Mouse (Mus musculus) kidney, adult 2 months (tissue): ENCODE data around the gene Man2a1. TPM values are rescaled to one million over a fixed set of nuclear protein-coding genes. Genes with fewer than 3 reads are reported as not detected.
A peak's percentile ranks its signal among the peaks of the same experiment; 100 is the strongest.

Experiments used
- DNase-seq: peaks from one replicate; pipeline ENCODE4 v3.0.0; 2021
- H3K27ac ChIP-seq: fragments of 200-500 bp; 2 replicates; pipeline ENCODE4 v1.5.1; 2012; ENCODE audit warnings: low read depth, low read length, control low read depth, inconsistent platforms; ENCODE audit not compliant: insufficient read depth
- H3K27me3 ChIP-seq: fragments of 200-500 bp; replicated peaks from 2 replicates; pipeline ENCODE4 v1.6.1; 2012; ENCODE audit warnings: mild to moderate bottlenecking, moderate library complexity, low read length, inconsistent platforms; ENCODE audit not compliant: control insufficient read depth, insufficient read depth
- H3K36me3 ChIP-seq: fragments of 200-500 bp; 2 replicates; pipeline ENCODE4 v1.6.1; 2012; ENCODE audit warnings: mild to moderate bottlenecking, moderate library complexity, low read length, inconsistent platforms; ENCODE audit not compliant: control insufficient read depth, insufficient read depth
- H3K4me1 ChIP-seq: fragments of 200-500 bp; 2 replicates; pipeline ENCODE4 v1.6.1; 2011; ENCODE audit warnings: low read length; ENCODE audit not compliant: control insufficient read depth, insufficient read depth
- H3K4me3 ChIP-seq: fragments of 200-500 bp; 2 replicates; pipeline ENCODE4 v1.5.1; 2011; ENCODE audit warnings: mild to moderate bottlenecking, low read depth, low read length, control low read depth; ENCODE audit not compliant: insufficient read depth
- CTCF ChIP-seq: fragments of 200-500 bp; conservative IDR thresholded peaks from 2 replicates; pipeline ENCODE4 v1.5.1; 2011; ENCODE audit warnings: low read depth, mild to moderate bottlenecking, control low read depth, low read length, moderate library complexity, mixed read lengths; ENCODE audit not compliant: insufficient read depth, insufficient read length
- POLR2A ChIP-seq: fragments of 200-500 bp; IDR thresholded peaks from one replicate; pipeline ENCODE4 v1.6.1; 2011; ENCODE audit warnings: low read depth, low read length, control low read depth
- WGBS: fragments of 180-500 bp; shearing (Covaris S2); methylation state at CpG from one replicate; pipeline ENCODE4 v1.1.7; 2018; 5-methylcytosine and 5-hydroxymethylcytosine counted together
- polyA plus RNA-seq: library from polyadenylated mRNA; depleted of rRNA; stranded (reverse); fragments of >200 nt; gene quantifications from 2 replicates; pipeline ENCODE4 v1.2.3, GENCODE M21; 2012

Man2a1 gene
- polyA plus RNA-seq, 1 experiment, result 27.3 TPM

GRCm38 (mm10) chr17:64778756-64779155 is 178.2 kb downstream of the Man2a1 start:
- H3K27me3 ChIP-seq, result no peaks in the 10 kb centered on the region
- H3K4me1 ChIP-seq, result no peaks in the 10 kb centered on the region
- WGBS, result 91% methylated on average over 12 of the region's 12 CpGs
- H3K4me3 ChIP-seq, result no peak overlapping the region
- DNase-seq, result no peak
- H3K27ac ChIP-seq, result no peak overlapping the region
- TF ChIP-seq POLR2A, result no peak
- TF ChIP-seq CTCF, result no peak
- no peaks in the 10 kb centered on the region for H3K36me3 ChIP-seq

- no peak for TF ChIP-seq CTCF
- no peak for TF ChIP-seq POLR2A
- no peaks in the 10 kb centered on the region for H3K4me1 ChIP-seq
- no peak overlapping the region for H3K27ac ChIP-seq
- 76% methylated on average over 18 of the region's 18 CpGs for WGBS
- DNase-seq, result no peak
- H3K36me3 ChIP-seq, result no peaks in the 10 kb centered on the region
- H3K4me3 ChIP-seq, result no peak overlapping the region
- no peaks in the 10 kb centered on the region for H3K27me3 ChIP-seq
Measured at GRCm38 (mm10) chr17:64780753-64781490, 180.4 kb downstream of the Man2a1 start.

- Histone ChIP-seq H3K27ac (no peak overlapping the region), H3K36me3 (no peaks in the 10 kb centered on the region), H3K4me1 (no peaks in the 10 kb centered on the region), H3K27me3 (no peaks in the 10 kb centered on the region), H3K4me3 (no peak overlapping the region)
- TF ChIP-seq CTCF (no peak), POLR2A (no peak)
- peak; percentile 61 for DNase-seq
- WGBS, result 63% methylated on average over 3 of the region's 3 CpGs
Measured at GRCm38 (mm10) chr17:64782307-64782706, 181.8 kb downstream of the Man2a1 start.

- Histone ChIP-seq H3K36me3 (no peaks in the 10 kb centered on the region), H3K4me3 (no peak overlapping the region), H3K4me1 (no peaks in the 10 kb centered on the region), H3K27ac (no peak overlapping the region), H3K27me3 (no peaks in the 10 kb centered on the region)
- TF ChIP-seq CTCF, result no peak
- 55% methylated on average over 1 of the region's 1 CpGs for WGBS
- DNase-seq, result no peak
Measured at GRCm38 (mm10) chr17:64785961-64786360, 185.4 kb downstream of the Man2a1 start.

GRCm38 (mm10) chr17:64788301-64788700 is 187.8 kb downstream of the Man2a1 start:
- no peak overlapping the region for H3K27ac ChIP-seq
- H3K36me3 ChIP-seq, result no peaks in the 10 kb centered on the region
- TF ChIP-seq CTCF (no peak), POLR2A (no peak)
- H3K4me1 ChIP-seq, result no peaks in the 10 kb centered on the region
- H3K27me3 ChIP-seq, result no peaks in the 10 kb centered on the region
- no peak overlapping the region for H3K4me3 ChIP-seq
- WGBS, result 90% methylated on average over 13 of the region's 13 CpGs
- DNase-seq, result no peak

GRCm38 (mm10) chr17:64789175-64789574 is 188.6 kb downstream of the Man2a1 start:
- H3K36me3 ChIP-seq, result no peaks in the 10 kb centered on the region
- DNase-seq, result no peak
- no peak overlapping the region for H3K27ac ChIP-seq
- WGBS, result 70% methylated on average over 3 of the region's 3 CpGs
- H3K27me3 ChIP-seq, result no peaks in the 10 kb centered on the region
- no peak for TF ChIP-seq POLR2A
- TF ChIP-seq CTCF, result no peak
- no peaks in the 10 kb centered on the region for H3K4me1 ChIP-seq
- H3K4me3 ChIP-seq, result no peak overlapping the region

- Histone ChIP-seq H3K27ac (no peak overlapping the region), H3K4me3 (no peak overlapping the region), H3K4me1 (no peaks in the 10 kb centered on the region), H3K36me3 (no peaks in the 10 kb centered on the region), H3K27me3 (no peaks in the 10 kb centered on the region)
- no peak for TF ChIP-seq CTCF
- TF ChIP-seq POLR2A, result no peak
- WGBS, result 95% methylated on average over 3 of the region's 3 CpGs
- no peak for DNase-seq
Measured at GRCm38 (mm10) chr17:64792076-64792475, 191.5 kb downstream of the Man2a1 start.
